Mouse (Mus musculus) testis, adult 2 months (tissue): ENCODE measurements at regions not wholly inside any gene's neighbourhood (a gene's known extent, or its start where the extent isn't known, plus 50 kb on each side); places are given as distances from the start of the nearest gene placed in this dataset.

Experiments used
- H3K27ac ChIP-seq: fragments of 200-500 bp; 2 replicates; pipeline ENCODE4 v1.5.1; 2012; ENCODE audit warnings: low read depth, low read length; ENCODE audit not compliant: control insufficient read depth, insufficient read depth
- H3K27me3 ChIP-seq: fragments of 200-500 bp; 2 replicates; pipeline ENCODE4 v1.6.1; 2012; ENCODE audit warnings: mild to moderate bottlenecking, low read length, moderate library complexity; ENCODE audit not compliant: control insufficient read depth, insufficient read depth
- H3K36me3 ChIP-seq: fragments of 200-500 bp; 2 replicates; pipeline ENCODE4 v1.6.1; 2012; ENCODE audit warnings: mild to moderate bottlenecking, low read length; ENCODE audit not compliant: control insufficient read depth, insufficient read depth
- H3K4me1 ChIP-seq: fragments of 200-500 bp; 2 replicates; pipeline ENCODE4 v1.6.1; 2012; ENCODE audit warnings: low read length; ENCODE audit not compliant: control insufficient read depth, insufficient read depth
- H3K4me3 ChIP-seq: fragments of 200-500 bp; 2 replicates; pipeline ENCODE4 v1.5.1; 2012; ENCODE audit warnings: low read depth, mild to moderate bottlenecking, low read length, moderate library complexity, mixed read lengths; ENCODE audit not compliant: control insufficient read depth
- CTCF ChIP-seq: fragments of 200-500 bp; IDR thresholded peaks from 2 replicates; pipeline ENCODE4 v1.5.1; 2012; ENCODE audit warnings: low read depth, mild to moderate bottlenecking, inconsistent platforms, low read length, moderate library complexity; ENCODE audit not compliant: control insufficient read depth, insufficient read depth, insufficient replicate concordance
- POLR2A ChIP-seq: fragments of 200-500 bp; IDR thresholded peaks from 2 replicates; pipeline ENCODE4 v1.6.1; 2012; ENCODE audit warnings: low read depth, mild to moderate bottlenecking, inconsistent platforms, low read length, moderate library complexity; ENCODE audit not compliant: control insufficient read depth

GRCm38 (mm10) chr3:52554490-52554889, 286.4 kb downstream of the Foxo1 start:
- no peak overlapping the region for H3K4me3 ChIP-seq
- no peak overlapping the region for H3K27ac ChIP-seq
- H3K27me3 ChIP-seq = no peaks in the 10 kb centered on the region
- no peaks in the 10 kb centered on the region for H3K4me1 ChIP-seq
- TF ChIP-seq POLR2A (no peak), CTCF (no peak)
- no peaks in the 10 kb centered on the region for H3K36me3 ChIP-seq

GRCm38 (mm10) chr3:52548201-52548893, 280.2 kb downstream of the Foxo1 start:
- TF ChIP-seq POLR2A (no peak), CTCF (no peak)
- Histone ChIP-seq H3K27ac (no peak overlapping the region), H3K4me1 (no peaks in the 10 kb centered on the region), H3K27me3 (no peaks in the 10 kb centered on the region), H3K4me3 (no peak overlapping the region), H3K36me3 (no peaks in the 10 kb centered on the region)

- Histone ChIP-seq H3K36me3 (no peaks in the 10 kb centered on the region), H3K4me3 (no peak overlapping the region), H3K27ac (no peak overlapping the region), H3K4me1 (no peaks in the 10 kb centered on the region), H3K27me3 (no peaks in the 10 kb centered on the region)
- TF ChIP-seq CTCF (no peak), POLR2A (no peak)
These were observed 277.9 kb downstream of the Foxo1 start for GRCm38 (mm10) chr3:52546035-52546434.

- no peak overlapping the region for H3K4me3 ChIP-seq
- H3K4me1 ChIP-seq = no peaks in the 10 kb centered on the region
- H3K36me3 ChIP-seq = no peaks in the 10 kb centered on the region
- H3K27me3 ChIP-seq = no peaks in the 10 kb centered on the region
- H3K27ac ChIP-seq = no peak overlapping the region
- TF ChIP-seq POLR2A = no peak
- TF ChIP-seq CTCF = no peak
These were observed 274.9 kb downstream of the Foxo1 start for GRCm38 (mm10) chr3:52543006-52543405.

GRCm38 (mm10) chr3:52540862-52541380, 272.8 kb downstream of the Foxo1 start:
- no peaks in the 10 kb centered on the region for H3K36me3 ChIP-seq
- H3K27me3 ChIP-seq = no peaks in the 10 kb centered on the region
- no peak overlapping the region for H3K27ac ChIP-seq
- TF ChIP-seq CTCF = no peak
- H3K4me3 ChIP-seq = no peak overlapping the region
- H3K4me1 ChIP-seq = no peaks in the 10 kb centered on the region

GRCm38 (mm10) chr3:52539813-52540378, 271.8 kb downstream of the Foxo1 start:
- Histone ChIP-seq H3K4me1 (no peaks in the 10 kb centered on the region), H3K4me3 (no peak overlapping the region), H3K27me3 (no peaks in the 10 kb centered on the region), H3K27ac (no peak overlapping the region), H3K36me3 (no peaks in the 10 kb centered on the region)
- TF ChIP-seq POLR2A = no peak
- no peak for TF ChIP-seq CTCF

- Histone ChIP-seq H3K4me1 (no peaks in the 10 kb centered on the region), H3K27me3 (no peaks in the 10 kb centered on the region), H3K4me3 (no peak overlapping the region), H3K36me3 (no peaks in the 10 kb centered on the region), H3K27ac (no peak overlapping the region)
- TF ChIP-seq POLR2A = no peak
- no peak for TF ChIP-seq CTCF
These were observed 270.2 kb downstream of the Foxo1 start for GRCm38 (mm10) chr3:52538306-52538705.
